Mouse (Mus musculus) heart, adult 2 months (tissue): ENCODE data around the gene Fam208a. TPM values are rescaled to one million over a fixed set of nuclear protein-coding genes. Genes with fewer than 3 reads are reported as not detected.

Source experiments
- DNase-seq, 2 experiments: peaks; one replicate each; pipeline ENCODE4 v3.0.0; 2021
- H3K27ac ChIP-seq: fragments of 200-600 bp; 2 replicates; pipeline ENCODE4 v1.8.1; 2022
- H3K27me3 ChIP-seq: fragments of 200-500 bp; 2 replicates; pipeline ENCODE4 v1.6.1; 2012; ENCODE audit warnings: mild to moderate bottlenecking, low read length, inconsistent platforms, mixed read lengths; ENCODE audit not compliant: control insufficient read depth, insufficient read depth
- H3K36me3 ChIP-seq: fragments of 200-500 bp; 2 replicates; pipeline ENCODE4 v1.6.1; 2012; ENCODE audit warnings: low read length, inconsistent platforms; ENCODE audit not compliant: control insufficient read depth, insufficient read depth
- H3K4me1 ChIP-seq: fragments of 200-500 bp; 2 replicates; pipeline ENCODE4 v1.6.1; 2011; ENCODE audit warnings: low read length; ENCODE audit not compliant: control insufficient read depth, insufficient read depth
- H3K4me3 ChIP-seq: fragments of 200-600 bp; 2 replicates; pipeline ENCODE4 v1.8.1; 2022
- H3K79me2 ChIP-seq: fragments of 200-500 bp; replicated peaks from 2 replicates; pipeline ENCODE4 v1.6.1; 2012; ENCODE audit warnings: mild to moderate bottlenecking, inconsistent platforms, low read length, moderate library complexity, mixed read lengths; ENCODE audit not compliant: control insufficient read depth, insufficient read depth
- H3K9ac ChIP-seq: fragments of 200-500 bp; 2 replicates; pipeline ENCODE4 v1.6.1; 2012; ENCODE audit warnings: low read depth, mild to moderate bottlenecking, control low read depth, inconsistent platforms, low read length, mixed read lengths
- CTCF ChIP-seq: fragments of 200-600 bp; IDR thresholded peaks from 2 replicates; pipeline ENCODE4 v1.8.1; 2022; ENCODE audit warnings: antibody characterized with exemption, mild to moderate bottlenecking, moderate library complexity
- EP300 ChIP-seq: fragments of 200-500 bp; IDR thresholded peaks from 2 replicates; pipeline ENCODE4 v1.6.1; 2011; ENCODE audit warnings: low read depth, low read length, control low read depth; ENCODE audit not compliant: insufficient read depth
- POLR2A ChIP-seq: fragments of 200-500 bp; IDR thresholded peaks from 2 replicates; pipeline ENCODE4 v1.6.1; 2011; ENCODE audit warnings: mild to moderate bottlenecking, low read depth, low read length, control low read depth; ENCODE audit not compliant: insufficient read depth
- WGBS: fragments of 180-500 bp; shearing (Covaris S2); methylation state at CpG from one replicate; pipeline ENCODE4 v1.1.7; 2018; 5-methylcytosine and 5-hydroxymethylcytosine counted together
- intact Hi-C: fragments of 180-260 bp; cut with DNase I; formaldehyde crosslinking; loops from one replicate; pipeline ENCODE4 v1.15.1; 2025
- polyA plus RNA-seq: library from polyadenylated mRNA; depleted of rRNA; stranded (reverse); fragments of >200 nt; gene quantifications from 2 replicates; pipeline ENCODE4 v1.2.3, GENCODE M21; 2012
- total RNA-seq, 2 experiments: library from RNA; stranded (reverse); gene quantifications; 2 replicates each; pipeline ENCODE4 v1.2.3; 2021

Gene Fam208a
- total and polyA plus RNA-seq, 3 experiments, result 3.3 to 11.4 (median 9.8) TPM

- Histone ChIP-seq H3K4me3 (no peak overlapping the region), H3K79me2 (no peaks in the 10 kb centered on the region), H3K27me3 (no peaks in the 10 kb centered on the region), H3K9ac (no peak overlapping the region), H3K36me3 (peaks cover 11% of the 10 kb centered on the region; the same call in 1 of the 2 replicates), H3K4me1 (peaks cover 12% of the 10 kb centered on the region), H3K27ac (no peak overlapping the region)
- TF ChIP-seq EP300, result no peak
- no peak for TF ChIP-seq POLR2A
- no peak for TF ChIP-seq CTCF
- intact Hi-C loops, result no loop called here
- WGBS, result 99% methylated on average over 2 of the region's 2 CpGs
- no peak for DNase-seq
Measured at GRCm38 (mm10) chr14:27405947-27406346, 22.7 kb upstream of the Fam208a start.

GRCm38 (mm10) chr14:27408240-27408639 lies 20.4 kb upstream of the Fam208a start:
- H3K4me3 ChIP-seq, result no peak overlapping the region
- intact Hi-C loops, result no loop called here

GRCm38 (mm10) chr14:27409662-27410061 lies 19.0 kb upstream of the Fam208a start:
- intact Hi-C loops, result loop anchor here (5.0 kb wide), 3 partner anchors 117 to 292 kb away; no protein-coding TSS in a partner anchor
- H3K9ac ChIP-seq, result no peak overlapping the region

More at GRCm38 (mm10) chr14:27408240-27408639, 20.4 kb upstream of the Fam208a start:
- 62% methylated on average over 3 of the region's 3 CpGs for WGBS
- Histone ChIP-seq H3K79me2 (no peaks in the 10 kb centered on the region), H3K36me3 (peaks cover 6% of the 10 kb centered on the region; the same call in 1 of the 2 replicates), H3K27me3 (no peaks in the 10 kb centered on the region), H3K9ac (no peak overlapping the region), H3K27ac (peak overlapping the region; percentile 21), H3K4me1 (peaks cover 6% of the 10 kb centered on the region; the same call in 1 of the 2 replicates)
- DNase-seq, result peak in 1 of 2 experiments; percentile 23
- no peak for TF ChIP-seq CTCF
- TF ChIP-seq EP300, result 0 out of 2 replicates have a peak, but pooled peaks have one; percentile 44

GRCm38 (mm10) chr14:27411492-27411891 lies 17.1 kb upstream of the Fam208a start:
- Histone ChIP-seq H3K27ac (no peak overlapping the region), H3K36me3 (no peaks in the 10 kb centered on the region), H3K27me3 (no peaks in the 10 kb centered on the region), H3K9ac (no peak overlapping the region), H3K4me1 (peaks cover 2% of the 10 kb centered on the region; the same call in 1 of the 2 replicates), H3K4me3 (no peak overlapping the region), H3K79me2 (no peaks in the 10 kb centered on the region)
- 86% methylated on average over 7 of the region's 7 CpGs for WGBS
- intact Hi-C loops, result loop anchor here (5.0 kb wide), 3 partner anchors 119 to 294 kb away; no protein-coding TSS in a partner anchor
- no peak for DNase-seq
- no peak for TF ChIP-seq CTCF
- no peak for TF ChIP-seq EP300

More at GRCm38 (mm10) chr14:27409662-27410061, 19.0 kb upstream of the Fam208a start:
- H3K27me3 ChIP-seq, result no peaks in the 10 kb centered on the region
- 40% methylated on average over 3 of the region's 3 CpGs for WGBS
- H3K4me1 ChIP-seq, result peaks cover 3% of the 10 kb centered on the region; the same call in 1 of the 2 replicates
- no peaks in the 10 kb centered on the region for H3K79me2 ChIP-seq
- TF ChIP-seq EP300, result no peak
- no peak for TF ChIP-seq POLR2A
- TF ChIP-seq CTCF, result no peak
- no peaks in the 10 kb centered on the region for H3K36me3 ChIP-seq
- H3K27ac ChIP-seq, result no peak overlapping the region
- no peak overlapping the region for H3K4me3 ChIP-seq
- DNase-seq, result no peak

- peaks cover 2% of the 10 kb centered on the region; the same call in 1 of the 2 replicates for H3K4me1 ChIP-seq
- H3K27ac ChIP-seq, result no peak overlapping the region
- WGBS, result 53% methylated on average over 8 of the region's 8 CpGs
- H3K4me3 ChIP-seq, result no peak overlapping the region
- TF ChIP-seq CTCF (no peak), EP300 (no peak), POLR2A (no peak)
- H3K79me2 ChIP-seq, result no peaks in the 10 kb centered on the region
- H3K27me3 ChIP-seq, result no peaks in the 10 kb centered on the region
- no peak for DNase-seq
- intact Hi-C loops, result loop anchor here (2.0 to 5.0 kb wide), 4 partner anchors 76 to 295 kb away; no protein-coding TSS in a partner anchor
- H3K9ac ChIP-seq, result no peak overlapping the region
- no peaks in the 10 kb centered on the region for H3K36me3 ChIP-seq
Measured at GRCm38 (mm10) chr14:27412699-27413098, 15.9 kb upstream of the Fam208a start.

GRCm38 (mm10) chr14:27413961-27414360 lies 14.7 kb upstream of the Fam208a start:
- Histone ChIP-seq H3K36me3 (no peaks in the 10 kb centered on the region), H3K4me1 (no peaks in the 10 kb centered on the region), H3K27me3 (no peaks in the 10 kb centered on the region), H3K79me2 (no peaks in the 10 kb centered on the region), H3K9ac (no peak overlapping the region), H3K4me3 (no peak overlapping the region), H3K27ac (no peak overlapping the region)
- no peak for DNase-seq
- 24% methylated on average over 4 of the region's 4 CpGs for WGBS
- intact Hi-C loops, result loop anchor here (1.0 to 5.0 kb wide), 6 partner anchors 77 to 297 kb away; no protein-coding TSS in a partner anchor
- TF ChIP-seq EP300 (no peak), POLR2A (no peak), CTCF (no peak; the same call in 1 of the 2 replicates)
